Mouse (Mus musculus): Measurements from ENCODE around the gene Tmem182. TPM values are rescaled to one million over a fixed set of nuclear protein-coding genes. Genes with fewer than 3 reads are reported as not detected.

The Tmem182 gene
- 0.06 TPM in 2 replicates for polyA plus RNA-seq (2015; fragmentation: Nextera tagmentation; extraction: Ambion mirVana)

- H3K4me2 ChIP-seq: no peak within 1 kb of the TSS
- no peak within 1 kb of the TSS for H3K4me3 ChIP-seq
- H3K36me3 ChIP-seq (replicated peaks): no peaks in the 10 kb centered on the region
- no peak for ATAC-seq (replicated peaks)
- H3K9me3 ChIP-seq: no peaks in the 10 kb centered on the region
- H3K27me3 ChIP-seq (replicated peaks): no peaks in the 10 kb centered on the region
- 70% methylated on average over 9 of the region's 9 CpGs for WGBS
- H3K27ac ChIP-seq: no peak within 1 kb of the TSS
- H3K4me1 ChIP-seq: no peaks in the 10 kb centered on the region
- no peak within 1 kb of the TSS for H3K9ac ChIP-seq
Observed at GRCm38 (mm10) chr1:40805351-40805750, at the start of gene Tmem182. Gene Tmem182 (plus strand): TSS chr1:40805601.

- no peak overlapping the region for H3K4me2 ChIP-seq
- H3K36me3 ChIP-seq (replicated peaks): no peaks in the 10 kb centered on the region
- 87% methylated on average over 6 of the region's 6 CpGs for WGBS
- no peaks in the 10 kb centered on the region for H3K27me3 ChIP-seq (replicated peaks)
- no peak for ATAC-seq (replicated peaks)
- no peak overlapping the region for H3K9ac ChIP-seq
- H3K4me3 ChIP-seq: no peak overlapping the region
- no peaks in the 10 kb centered on the region for H3K9me3 ChIP-seq
- H3K4me1 ChIP-seq: no peaks in the 10 kb centered on the region
- H3K27ac ChIP-seq: no peak overlapping the region
Observed at GRCm38 (mm10) chr1:40759751-40760445, 45.5 kb upstream of the Tmem182 start.

GRCm38 (mm10) chr1:40764042-40764441 lies 41.4 kb upstream of the Tmem182 start:
- Histone ChIP-seq H3K36me3 (replicated peaks) (no peaks in the 10 kb centered on the region), H3K4me2 (no peak overlapping the region), H3K9ac (no peak overlapping the region), H3K4me1 (no peaks in the 10 kb centered on the region), H3K9me3 (no peaks in the 10 kb centered on the region), H3K27ac (no peak overlapping the region), H3K4me3 (no peak overlapping the region), H3K27me3 (replicated peaks) (no peaks in the 10 kb centered on the region)
- no peak for ATAC-seq (replicated peaks)
- WGBS: 66% methylated on average over 1 of the region's 1 CpGs

- Histone ChIP-seq H3K4me1 (no peaks in the 10 kb centered on the region), H3K36me3 (replicated peaks) (no peaks in the 10 kb centered on the region), H3K9me3 (no peaks in the 10 kb centered on the region), H3K27me3 (replicated peaks) (no peaks in the 10 kb centered on the region), H3K4me3 (no peak overlapping the region), H3K27ac (no peak overlapping the region), H3K4me2 (no peak overlapping the region), H3K9ac (no peak overlapping the region)
- ATAC-seq (replicated peaks): no peak
- whole genome bisulfite sequencing: 93% methylated on average over 15 of the region's 15 CpGs
Observed at GRCm38 (mm10) chr1:40764701-40765275, 40.6 kb upstream of the Tmem182 start.

- H3K27ac ChIP-seq: no peak overlapping the region
- no peak overlapping the region for H3K9ac ChIP-seq
- no peak overlapping the region for H3K4me2 ChIP-seq
- ATAC-seq (replicated peaks): no peak
- no peaks in the 10 kb centered on the region for H3K36me3 ChIP-seq (replicated peaks)
- no peaks in the 10 kb centered on the region for H3K4me1 ChIP-seq
- H3K4me3 ChIP-seq: no peak overlapping the region
- no peaks in the 10 kb centered on the region for H3K9me3 ChIP-seq
- H3K27me3 ChIP-seq (replicated peaks): no peaks in the 10 kb centered on the region
- WGBS: 88% methylated on average over 12 of the region's 12 CpGs
Observed at GRCm38 (mm10) chr1:40765521-40765920, 39.9 kb upstream of the Tmem182 start.

GRCm38 (mm10) chr1:40767588-40767987 lies 37.8 kb upstream of the Tmem182 start:
- WGBS: 87% methylated on average over 18 of the region's 18 CpGs
- no peak overlapping the region for H3K9ac ChIP-seq
- no peaks in the 10 kb centered on the region for H3K4me1 ChIP-seq

GRCm38 (mm10) chr1:40768606-40769005 lies 36.8 kb upstream of the Tmem182 start:
- Histone ChIP-seq H3K4me1 (no peaks in the 10 kb centered on the region), H3K9me3 (no peaks in the 10 kb centered on the region), H3K4me2 (no peak overlapping the region), H3K27ac (no peak overlapping the region), H3K4me3 (no peak overlapping the region), H3K9ac (no peak overlapping the region), H3K27me3 (replicated peaks) (no peaks in the 10 kb centered on the region), H3K36me3 (replicated peaks) (no peaks in the 10 kb centered on the region)
- 25% methylated on average over 6 of the region's 6 CpGs for WGBS
- no peak for ATAC-seq (replicated peaks)

More at GRCm38 (mm10) chr1:40767588-40767987, 37.8 kb upstream of the Tmem182 start:
- Histone ChIP-seq H3K4me3 (no peak overlapping the region), H3K36me3 (replicated peaks) (no peaks in the 10 kb centered on the region), H3K4me2 (no peak overlapping the region), H3K27ac (no peak overlapping the region), H3K9me3 (no peaks in the 10 kb centered on the region), H3K27me3 (replicated peaks) (no peaks in the 10 kb centered on the region)
- ATAC-seq (replicated peaks): no peak

- WGBS: 57% methylated on average over 4 of the region's 4 CpGs
- H3K4me2 ChIP-seq: no peak overlapping the region
- ATAC-seq (replicated peaks): no peak
- no peak overlapping the region for H3K27ac ChIP-seq
- H3K9ac ChIP-seq: no peak overlapping the region
- H3K9me3 ChIP-seq: no peaks in the 10 kb centered on the region
- H3K4me1 ChIP-seq: no peaks in the 10 kb centered on the region
- H3K36me3 ChIP-seq (replicated peaks): no peaks in the 10 kb centered on the region; the same call in 1 of the 2 replicates
- no peaks in the 10 kb centered on the region for H3K27me3 ChIP-seq (replicated peaks)
- H3K4me3 ChIP-seq: no peak overlapping the region
Observed at GRCm38 (mm10) chr1:40769331-40769894, 36.0 kb upstream of the Tmem182 start.

- no peaks in the 10 kb centered on the region for H3K27me3 ChIP-seq (replicated peaks)
- H3K4me3 ChIP-seq: no peak overlapping the region
- no peak overlapping the region for H3K4me2 ChIP-seq
- ATAC-seq (replicated peaks): no peak
- no peaks in the 10 kb centered on the region; the same call in 1 of the 2 replicates for H3K36me3 ChIP-seq (replicated peaks)
- 92% methylated on average over 7 of the region's 7 CpGs for WGBS
- H3K9ac ChIP-seq: no peak overlapping the region
- no peak overlapping the region for H3K27ac ChIP-seq
- no peaks in the 10 kb centered on the region for H3K4me1 ChIP-seq
- no peaks in the 10 kb centered on the region for H3K9me3 ChIP-seq
Observed at GRCm38 (mm10) chr1:40771196-40771970, 34.0 kb upstream of the Tmem182 start.

- Histone ChIP-seq H3K9ac (no peak overlapping the region), H3K4me2 (no peak overlapping the region), H3K27ac (no peak overlapping the region), H3K36me3 (replicated peaks) (peaks cover 4% of the 10 kb centered on the region; the same call in 1 of the 2 replicates), H3K9me3 (no peaks in the 10 kb centered on the region), H3K4me1 (no peaks in the 10 kb centered on the region), H3K27me3 (replicated peaks) (no peaks in the 10 kb centered on the region), H3K4me3 (no peak overlapping the region)
- 87% methylated on average over 5 of the region's 5 CpGs for WGBS
- ATAC-seq (replicated peaks): no peak
Observed at GRCm38 (mm10) chr1:40773234-40773633, 32.2 kb upstream of the Tmem182 start.

GRCm38 (mm10) chr1:40774040-40774439 lies 31.4 kb upstream of the Tmem182 start:
- no peaks in the 10 kb centered on the region for H3K4me1 ChIP-seq
- H3K9ac ChIP-seq: no peak overlapping the region
- H3K4me3 ChIP-seq: no peak overlapping the region
- no peaks in the 10 kb centered on the region for H3K27me3 ChIP-seq (replicated peaks)
- H3K9me3 ChIP-seq: 0 out of 2 replicates have a peak, but pooled peaks cover 5% of the 10 kb centered on the region
- H3K4me2 ChIP-seq: no peak overlapping the region
- no peak overlapping the region for H3K27ac ChIP-seq
- H3K36me3 ChIP-seq (replicated peaks): peaks cover 10% of the 10 kb centered on the region; the same call in 1 of the 2 replicates
- 96% methylated on average over 10 of the region's 10 CpGs for WGBS
- ATAC-seq (replicated peaks): no peak

- Histone ChIP-seq H3K27ac (no peak overlapping the region), H3K4me3 (no peak overlapping the region), H3K4me2 (no peak overlapping the region), H3K27me3 (replicated peaks) (no peaks in the 10 kb centered on the region), H3K9ac (no peak overlapping the region), H3K36me3 (replicated peaks) (peaks cover 19% of the 10 kb centered on the region; the same call in 1 of the 2 replicates), H3K9me3 (0 out of 2 replicates have a peak, but pooled peaks cover 12% of the 10 kb centered on the region), H3K4me1 (no peaks in the 10 kb centered on the region)
- WGBS: 66% methylated on average over 2 of the region's 2 CpGs
- no peak for ATAC-seq (replicated peaks)
Observed at GRCm38 (mm10) chr1:40776102-40776501, 29.3 kb upstream of the Tmem182 start.
